Mouse (Mus musculus) MN1 (cell line): ENCODE measurements around the gene Fam19a1.

Experiments
- DNase-seq: peaks from one replicate; pipeline ENCODE4 v3.0.0-alpha.2; 2016; ENCODE audit warnings: low spot score

The Fam19a1 gene

DNA sequence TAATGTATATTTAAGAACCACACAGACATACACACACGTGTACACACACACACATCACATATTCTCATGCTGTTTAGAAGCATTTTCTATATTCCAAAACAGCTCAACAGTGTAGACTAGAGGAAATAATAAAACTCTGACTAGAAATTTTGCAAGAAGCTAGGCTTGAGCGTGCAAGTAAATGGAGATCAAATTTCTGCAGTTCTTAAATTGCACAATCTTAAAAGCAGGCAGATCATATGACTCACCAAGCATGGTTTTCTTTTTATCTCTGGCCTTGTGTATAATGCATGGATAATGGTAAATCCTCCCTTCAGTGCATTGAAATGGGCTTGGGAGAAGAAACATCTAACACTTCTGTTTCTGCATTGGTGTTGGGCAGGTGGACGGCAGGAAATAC, 564.9 kb downstream of the Fam19a1 start:
- DNase-seq: no peak
